Mouse (Mus musculus) mouse trophoblast stem cell (cell line): ENCODE measurements around the gene Hmox2.

Experiments used
- in situ Hi-C, 2 experiments: fragments of 300-500 bp; cut with MseI, MboI; formaldehyde crosslinking; loops; 2 replicates in 1 of 2; 3 replicates in 1 of 2; pipeline ENCODE4 v1.15.1; 2025

The Hmox2 gene

GRCm38 (mm10) chr16:4781524-4782196 lies 55.5 kb downstream of the Hmox2 start:
- in situ Hi-C loops: no loop called here

DNA sequence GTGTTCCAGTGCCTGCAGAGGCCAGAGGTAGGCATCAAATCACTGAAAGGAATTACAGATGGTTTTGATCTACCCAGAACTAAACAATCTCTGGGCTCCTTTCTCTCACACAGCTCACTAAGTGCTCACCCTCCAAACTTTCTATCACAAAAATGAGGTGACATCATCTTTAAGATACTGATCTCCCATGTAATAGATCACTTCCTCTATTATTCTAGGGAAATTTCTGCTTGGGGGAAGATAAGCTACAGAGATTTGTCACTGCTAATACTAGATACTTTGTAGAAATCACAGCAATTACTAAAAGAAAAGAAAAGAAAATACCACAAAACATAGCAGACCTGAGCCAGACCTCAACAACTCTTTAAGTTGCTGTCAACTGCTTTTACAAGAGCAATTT lies 56.4 kb downstream of the Hmox2 start:
- in situ Hi-C loops: no loop called here

- in situ Hi-C loops: no loop called here
These were observed 59.5 kb downstream of the Hmox2 start for GRCm38 (mm10) chr16:4785706-4786105.

GRCm38 (mm10) chr16:4788176-4788575 lies 62.0 kb downstream of the Hmox2 start:
- in situ Hi-C loops: no loop called here

- in situ Hi-C loops: no loop called here
These were observed 63.2 kb downstream of the Hmox2 start for GRCm38 (mm10) chr16:4789311-4789768.

- in situ Hi-C loops: no loop called here
These were observed 63.8 kb downstream of the Hmox2 start, which contains the start of gene Cdip1 for GRCm38 (mm10) chr16:4789810-4790559. TSS of gene Cdip1 (minus strand) at chr16:4790292.

DNA sequence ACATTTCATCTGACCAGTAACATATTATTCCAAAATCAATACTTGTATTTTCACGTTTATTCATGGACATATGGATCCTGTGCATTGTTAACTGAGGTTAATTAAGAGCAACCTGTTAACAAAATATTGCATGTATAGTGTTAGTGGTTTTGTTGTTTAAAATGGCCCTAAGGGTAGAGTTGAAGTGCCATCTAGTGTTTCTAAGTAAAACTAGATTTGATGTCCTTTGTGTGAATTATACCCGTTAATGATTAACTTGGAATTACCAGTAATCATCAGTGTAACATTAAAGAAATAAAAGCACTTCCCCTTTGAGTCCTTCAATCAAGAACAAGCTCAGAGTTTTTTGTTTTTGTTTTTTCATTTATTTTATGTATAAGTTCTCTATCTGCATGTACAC lies 65.2 kb downstream of the Hmox2 start:
- in situ Hi-C loops: no loop called here

GRCm38 (mm10) chr16:4796631-4797030 lies 70.5 kb downstream of the Hmox2 start:
- in situ Hi-C loops: no loop called here
